Mouse (Mus musculus): ENCODE data around the gene Mrtfb.
A peak's percentile ranks its signal among the peaks of the same experiment; 100 is the strongest.

Gene Mrtfb

GRCm38 (mm10) chr16:13255855-13256635 lies at the start of gene Mrtfb:
Gene Mrtfb (plus strand): TSS chr16:13256481.
- peak; percentile 95 for DNase-seq

GRCm38 (mm10) chr16:13207649-13208048 lies 48.6 kb upstream of the Mrtfb start:
- no peak for DNase-seq

GRCm38 (mm10) chr16:13208087-13208486 lies 48.2 kb upstream of the Mrtfb start:
- no peak for DNase-seq

DNA sequence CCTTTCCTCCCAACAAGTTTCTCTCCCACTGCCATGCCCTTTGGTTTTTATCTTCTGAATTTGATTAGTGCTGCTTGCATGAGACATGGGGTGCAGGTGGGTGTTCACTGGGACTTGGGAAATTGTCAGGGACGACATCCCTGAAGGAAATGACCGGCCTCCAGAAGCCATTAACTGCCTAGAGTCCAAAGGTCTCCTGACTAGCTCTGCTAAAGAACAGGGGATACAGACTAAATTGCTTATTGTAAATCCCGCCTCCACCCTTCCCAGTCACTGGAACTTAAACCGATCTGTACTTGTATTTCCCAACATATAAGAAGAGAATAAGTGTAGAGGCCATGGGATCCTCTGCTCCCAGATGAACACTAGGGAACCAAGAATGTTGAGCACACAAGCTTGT lies 43.5 kb upstream of the Mrtfb start:
- no peak for DNase-seq

GRCm38 (mm10) chr16:13216116-13216952 lies 39.9 kb upstream of the Mrtfb start:
- DNase-seq: peak; percentile 23

DNA sequence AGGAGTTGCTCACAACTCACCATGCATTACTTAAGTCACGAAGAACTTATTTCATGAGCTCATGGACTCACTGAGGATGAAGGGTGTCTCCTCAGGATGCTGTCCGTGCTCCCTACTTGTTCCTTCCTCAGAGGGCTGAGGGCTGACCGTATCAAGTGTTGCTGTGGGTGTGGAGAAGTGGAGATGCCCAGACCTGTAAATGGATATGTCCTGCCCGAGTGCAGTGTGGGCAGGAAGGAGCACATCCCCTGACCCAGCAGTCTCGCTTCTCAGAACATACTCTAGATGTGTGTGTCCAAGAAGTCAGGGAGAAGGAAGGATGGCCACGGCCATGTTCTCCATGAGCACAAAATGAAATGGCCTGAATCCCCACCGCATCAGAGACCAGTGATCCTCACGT lies 38.3 kb upstream of the Mrtfb start:
- DNase-seq: no peak

DNA sequence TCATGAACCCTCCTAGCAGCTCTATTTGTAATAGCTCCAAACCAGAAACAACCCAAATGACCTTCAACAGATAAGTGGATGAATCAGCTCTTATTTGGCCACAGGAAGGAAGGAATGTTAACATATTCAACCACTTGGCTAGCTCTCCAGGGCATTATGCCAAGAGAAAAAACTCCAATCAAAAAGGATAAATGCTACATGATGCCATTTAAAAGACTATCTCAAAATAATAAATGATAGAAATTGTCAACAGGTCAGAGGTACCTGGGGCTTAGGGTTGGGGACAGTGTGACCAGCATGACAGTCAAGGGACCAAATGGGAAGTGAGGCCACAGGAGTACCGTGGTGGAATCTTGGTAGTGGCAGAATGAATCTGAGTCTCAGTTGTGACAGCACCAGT lies 34.8 kb upstream of the Mrtfb start:
- DNase-seq: peak; percentile 10

GRCm38 (mm10) chr16:13232043-13232442 lies 24.2 kb upstream of the Mrtfb start:
- no peak for DNase-seq

GRCm38 (mm10) chr16:13232912-13233802 lies 23.1 kb upstream of the Mrtfb start:
- peak; percentile 69 for DNase-seq

- no peak for DNase-seq
Observed at GRCm38 (mm10) chr16:13239039-13239438, 17.2 kb upstream of the Mrtfb start.

DNA sequence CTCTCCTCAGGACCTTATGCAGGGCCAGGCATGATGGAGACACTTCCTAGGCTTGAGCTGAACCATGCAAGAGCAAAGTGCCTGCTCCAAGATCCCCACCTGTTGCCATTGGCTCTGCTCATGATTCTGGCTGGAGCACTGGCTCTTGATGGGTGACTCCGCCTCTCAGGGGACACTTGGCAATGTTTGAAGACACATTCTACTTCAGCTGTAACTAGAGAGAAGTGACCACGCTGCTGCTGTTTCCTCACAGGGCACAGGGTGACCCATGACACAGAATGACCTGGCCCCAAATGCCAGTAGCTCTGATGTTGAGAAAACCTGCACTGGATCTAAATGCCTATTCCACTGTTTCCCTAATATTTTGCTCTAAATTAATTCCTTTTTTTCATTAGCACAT lies 16.7 kb upstream of the Mrtfb start:
- no peak for DNase-seq

DNA sequence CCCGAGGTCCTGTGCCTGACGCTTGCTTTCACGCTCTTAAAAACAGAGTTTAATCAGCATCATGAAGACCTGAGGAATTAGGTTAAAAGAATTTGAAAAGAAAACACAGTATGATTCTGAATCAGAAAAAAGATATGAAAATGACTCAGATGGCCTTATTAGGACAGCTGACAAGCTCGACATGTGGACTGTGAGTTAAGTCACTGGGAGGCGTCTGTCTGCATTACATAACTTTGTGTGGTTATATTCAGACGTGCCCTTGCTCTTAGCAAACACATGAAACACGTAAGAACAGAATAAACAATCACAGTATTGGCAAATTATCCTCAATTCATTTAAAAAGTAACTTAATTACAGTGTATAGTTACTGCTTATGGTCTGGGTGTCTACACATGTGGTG lies 16.0 kb upstream of the Mrtfb start:
- DNase-seq: no peak

DNA sequence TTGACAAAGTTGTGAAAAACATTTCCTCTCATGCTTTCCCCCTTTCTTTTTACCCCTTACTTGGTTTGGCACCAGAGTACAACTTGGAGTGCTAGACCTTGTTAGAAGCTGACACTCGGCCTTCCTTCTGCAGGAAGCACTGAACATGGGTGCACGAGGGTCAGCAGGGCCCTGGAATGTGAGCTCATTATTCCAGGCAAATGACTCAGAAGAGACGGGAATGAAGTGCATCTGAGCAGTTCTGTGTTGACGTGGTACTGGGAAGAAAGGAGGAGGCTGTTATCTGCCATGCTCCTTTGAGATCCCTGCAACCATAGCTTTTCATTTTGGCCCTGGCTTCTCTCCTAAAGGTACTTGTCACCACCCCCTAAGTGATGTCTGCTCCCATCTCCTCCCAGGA lies 10.6 kb upstream of the Mrtfb start:
- DNase-seq: peak; percentile 18

- no peak for DNase-seq
Observed at GRCm38 (mm10) chr16:13246855-13247254, 9.4 kb upstream of the Mrtfb start.

DNA sequence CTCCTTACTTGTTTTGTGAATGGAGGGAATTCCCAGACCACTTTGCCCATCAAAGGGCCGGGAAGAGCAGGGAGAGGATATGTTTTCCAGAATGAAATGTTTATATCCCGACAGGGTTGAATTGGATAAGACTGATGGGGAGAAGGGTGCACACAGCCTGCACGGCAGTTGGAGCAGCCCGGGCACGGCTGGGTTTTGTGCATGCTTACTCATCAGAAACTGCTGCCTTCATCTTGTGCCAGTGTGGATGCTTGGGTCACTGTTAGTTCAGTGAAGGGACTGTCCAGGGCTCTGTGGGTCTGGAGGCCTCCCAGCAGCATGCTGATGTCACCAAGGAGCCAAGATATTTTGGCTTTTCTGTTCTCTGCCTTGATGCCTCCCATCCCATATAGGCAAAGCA lies 6.2 kb upstream of the Mrtfb start:
- no peak for DNase-seq

- no peak for DNase-seq
Observed at GRCm38 (mm10) chr16:13256667-13257527, 616 bp downstream of the Mrtfb start.

GRCm38 (mm10) chr16:13257528-13257835 lies 1.2 kb downstream of the Mrtfb start:
- DNase-seq: no peak

DNA sequence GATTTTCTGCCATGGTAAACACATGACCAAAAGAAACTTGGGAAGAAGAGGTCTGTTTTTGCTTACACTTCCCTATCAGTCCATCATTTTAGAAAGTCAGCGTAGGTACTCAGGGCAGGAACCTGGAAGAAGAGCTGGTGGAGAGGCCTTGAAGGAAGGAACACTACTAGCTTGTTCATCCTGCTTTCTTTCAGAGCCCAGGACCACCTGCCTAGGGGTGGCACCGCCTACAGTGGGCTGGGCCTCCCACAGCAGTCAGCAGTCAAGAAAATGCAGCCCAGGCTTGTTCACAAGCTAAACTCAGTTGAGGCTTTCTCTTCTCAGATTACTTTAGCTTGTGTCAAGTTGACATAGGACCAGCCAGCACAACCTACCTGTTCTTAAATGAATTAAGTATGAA lies 2.7 kb downstream of the Mrtfb start:
- no peak for DNase-seq

- DNase-seq: no peak
Observed at GRCm38 (mm10) chr16:13266312-13266711, 10.0 kb downstream of the Mrtfb start.

- DNase-seq: no peak
Observed at GRCm38 (mm10) chr16:13267350-13267904, 11.1 kb downstream of the Mrtfb start.

DNA sequence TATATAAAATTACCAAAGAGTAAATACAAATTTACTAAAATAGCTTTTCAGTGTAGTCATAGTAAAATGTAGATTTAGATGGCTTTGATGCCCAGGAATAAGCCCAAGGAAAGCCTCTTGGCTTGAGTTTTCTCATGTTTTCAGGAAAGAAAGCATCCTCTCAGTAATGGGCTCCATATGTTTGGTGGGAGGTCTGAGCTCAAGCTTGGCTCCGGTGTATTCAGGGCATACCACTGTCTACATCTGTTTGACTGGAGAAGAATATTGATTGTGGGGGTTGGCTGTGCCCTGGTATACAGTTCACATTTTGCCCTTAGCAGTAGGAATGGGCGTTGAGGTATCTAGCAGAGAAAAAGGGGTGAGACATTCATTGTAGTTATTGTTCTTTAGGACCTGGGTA lies 13.1 kb downstream of the Mrtfb start:
- no peak for DNase-seq

GRCm38 (mm10) chr16:13276258-13276657 lies 20.0 kb downstream of the Mrtfb start:
- peak; percentile 23 for DNase-seq
